Mouse (Mus musculus) G1E (cell line): ENCODE data around the gene Gm20767. TPM values are rescaled to one million over a fixed set of nuclear protein-coding genes. Genes with fewer than 3 reads are reported as not detected.
"Not testable (repeated sequence)": the region's sequence is repeated elsewhere in the genome, so short reads cannot be mapped to it uniquely, and the experiment has no call there.

Source experiments
- ATAC-seq: 2 replicates; pipeline ENCODE4 v1.8.0; 2016; ENCODE audit warnings: mild to moderate bottlenecking; ENCODE audit not compliant: insufficient number of reproducible peaks, poor library complexity, low FRiP score, severe bottlenecking; ENCODE audit errors: extremely low read depth
- DNase-seq: peaks from one replicate; pipeline ENCODE4 v3.0.0; 2012; ENCODE audit warnings: low spot score
- H3K27me3 ChIP-seq: 2 replicates; pipeline ENCODE4 v1.6.1; 2012; ENCODE audit warnings: mild to moderate bottlenecking, low read length, inconsistent platforms; ENCODE audit not compliant: insufficient read depth
- H3K36me3 ChIP-seq: replicated peaks from 2 replicates; pipeline ENCODE3; 2012; ENCODE audit warnings: mild to moderate bottlenecking, inconsistent platforms
- H3K4me1 ChIP-seq: 2 replicates; pipeline ENCODE4 v1.6.1; 2012; ENCODE audit warnings: low read depth, low read length, inconsistent platforms, mixed read lengths; ENCODE audit not compliant: insufficient read depth
- H3K4me3 ChIP-seq: 2 replicates; pipeline ENCODE4 v1.5.1; 2012; ENCODE audit warnings: low read depth, mild to moderate bottlenecking, inconsistent platforms, low read length, moderate library complexity, mixed read lengths
- H3K9me3 ChIP-seq: replicated peaks from 2 replicates; pipeline ENCODE4 v1.6.1; 2012; ENCODE audit warnings: inconsistent platforms
- polyA plus RNA-seq: library from polyadenylated mRNA; stranded (reverse); fragments of >175 nt; gene quantifications from 2 replicates; pipeline ENCODE4 v1.2.3, GENCODE M21; 2012
- total RNA-seq, 2 experiments: library from RNA; stranded (forward) in 1 of 2; stranded (reverse) in 1 of 2; fragments of 200-1000 nt in 1 of 2; fragments of >200 nt in 1 of 2; fragmentation: Nextera tagmentation in 1 of 2; gene quantifications; 2 replicates each; pipeline ENCODE4 v1.2.3; 2014 to 2017

Gene Gm20767
- total RNA-seq (2014; fragmentation: Nextera tagmentation) (not detected in 2 replicates), total RNA-seq (2017) (0.41 TPM in 1 of 2 replicates, not detected in the other), polyA plus RNA-seq (not detected in 2 replicates)

DNA sequence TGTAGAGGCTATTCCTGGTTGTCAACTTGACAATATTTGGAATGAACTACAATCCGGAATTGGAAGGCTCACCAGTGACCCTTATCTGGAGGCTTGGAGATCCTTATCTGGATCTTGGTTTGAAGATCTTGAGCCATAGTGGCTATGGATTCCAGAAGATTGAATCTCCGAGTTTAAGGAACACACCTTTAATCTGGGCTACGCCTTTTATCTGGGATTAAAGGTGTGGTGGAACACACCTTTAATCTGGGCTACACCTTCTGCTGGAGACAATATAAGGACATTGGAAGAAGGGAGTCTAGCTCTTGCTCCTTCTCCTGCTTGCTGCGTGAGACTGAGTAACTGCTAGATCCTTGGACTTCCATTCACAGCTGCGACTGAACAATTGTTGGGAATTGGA, at the start of gene Gm20767:
Gm20767 (plus strand) TSS at position 301 of the 400 bp plus-strand sequence.
- H3K9me3 ChIP-seq, DNase-seq, ATAC-seq: not testable (repeated sequence)

DNA sequence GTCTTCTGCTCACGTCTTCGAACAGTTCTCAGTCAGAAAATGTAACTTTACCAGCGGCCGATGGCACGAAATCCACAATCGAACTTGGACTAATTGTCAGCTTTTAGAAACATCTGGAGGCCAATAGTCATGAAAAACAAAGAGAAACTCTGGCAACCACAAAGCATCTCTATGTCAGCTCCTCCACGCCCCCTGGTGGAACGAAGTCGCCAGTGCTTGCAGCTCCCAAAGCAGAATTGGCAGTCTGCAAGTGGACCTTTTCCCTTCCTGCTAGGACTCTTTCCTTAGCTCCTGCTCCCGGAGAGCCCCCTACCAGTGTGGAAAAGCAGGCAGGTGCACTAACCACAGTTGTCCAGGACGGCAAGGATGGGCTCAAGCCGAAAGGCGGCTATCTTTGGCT, 47.1 kb upstream of the Gm20767 start:
- not testable (repeated sequence) for H3K27me3 ChIP-seq, H3K9me3 ChIP-seq, H3K4me1 ChIP-seq, H3K36me3 ChIP-seq, H3K4me3 ChIP-seq, DNase-seq
- ATAC-seq, result 0 out of 2 replicates have a peak, but pooled peaks have one; percentile 22

More for the DNA sequence above, at the start of gene Gm20767:
- not testable (repeated sequence) for H3K27me3 ChIP-seq, H3K36me3 ChIP-seq, H3K4me3 ChIP-seq, H3K4me1 ChIP-seq

DNA sequence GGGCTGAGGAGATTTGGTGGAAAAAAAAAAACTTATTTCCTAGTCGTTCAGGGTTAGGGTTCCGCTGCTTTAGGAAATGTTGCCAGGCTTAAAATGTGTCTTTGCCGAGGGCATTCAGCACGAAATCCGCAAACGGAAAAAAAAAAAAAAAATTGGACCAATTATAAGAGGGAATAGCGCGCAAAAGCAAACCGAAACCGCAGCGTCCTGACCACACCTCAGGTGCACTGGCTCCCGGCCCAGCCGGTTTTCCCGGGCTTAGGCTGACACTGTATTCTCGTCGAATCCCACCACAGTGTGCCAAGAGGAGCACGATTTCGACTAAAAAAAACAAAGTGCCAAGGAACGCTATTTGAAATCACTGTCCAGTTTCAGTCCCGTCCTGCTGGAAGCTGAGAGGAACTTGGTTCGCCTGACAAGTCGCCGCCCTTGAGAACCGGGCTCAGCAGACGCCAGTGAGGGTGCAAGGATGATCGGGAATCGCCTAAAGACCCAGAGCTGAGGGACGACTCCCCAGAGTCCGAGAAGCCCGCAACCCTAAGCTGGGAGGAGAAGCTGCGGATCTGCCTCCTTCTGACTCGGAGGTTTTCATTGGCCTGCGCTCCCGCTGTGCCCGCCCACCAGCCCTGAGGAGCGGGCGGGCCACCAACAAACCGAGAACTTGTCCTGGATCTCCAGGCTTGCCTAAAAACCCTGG, 43.7 kb upstream of the Gm20767 start:
- not testable (repeated sequence) for DNase-seq, H3K27me3 ChIP-seq, H3K36me3 ChIP-seq, H3K4me3 ChIP-seq, H3K9me3 ChIP-seq, ATAC-seq, H3K4me1 ChIP-seq

DNA sequence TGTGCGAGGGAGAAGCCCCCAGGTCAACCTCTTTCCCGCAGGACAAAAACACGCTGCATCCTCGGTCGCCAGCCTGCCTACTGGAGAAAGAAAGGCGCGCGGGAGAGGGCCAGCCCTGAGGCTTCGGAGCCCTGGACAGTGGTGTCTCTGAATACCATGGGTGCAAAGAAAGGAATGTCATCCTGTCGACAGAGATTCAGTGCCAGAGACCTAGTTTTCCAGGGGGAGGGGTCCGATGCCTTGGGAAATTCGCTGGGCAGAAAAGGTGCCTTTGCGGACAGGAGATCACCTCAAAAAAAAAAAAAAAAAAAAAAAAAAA, 43.1 kb upstream of the Gm20767 start:
- not testable (repeated sequence) for H3K27me3 ChIP-seq, DNase-seq, H3K4me3 ChIP-seq, H3K36me3 ChIP-seq, ATAC-seq, H3K9me3 ChIP-seq, H3K4me1 ChIP-seq

DNA sequence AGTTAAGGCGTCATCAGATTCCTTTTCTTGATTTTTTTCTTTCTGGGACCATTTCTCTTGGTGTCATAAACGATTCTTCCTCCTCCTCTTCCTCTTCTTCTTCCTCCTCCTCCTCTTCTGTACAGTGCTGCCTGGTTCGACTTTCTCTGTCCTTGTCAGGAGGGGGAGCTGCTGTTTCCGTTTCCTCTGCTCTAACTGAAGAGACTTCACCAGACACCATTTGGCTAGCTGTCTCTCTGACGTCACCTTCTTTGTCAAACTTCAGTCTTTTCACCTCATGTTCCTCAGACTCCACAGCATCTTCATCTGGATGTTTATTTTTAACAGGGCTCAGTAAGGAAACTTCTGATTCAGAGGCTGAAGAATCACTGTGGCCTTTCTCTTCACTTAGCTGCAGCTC, 40.7 kb upstream of the Gm20767 start:
- not testable (repeated sequence) for H3K4me3 ChIP-seq, H3K9me3 ChIP-seq, H3K27me3 ChIP-seq, H3K4me1 ChIP-seq, DNase-seq, H3K36me3 ChIP-seq, ATAC-seq

DNA sequence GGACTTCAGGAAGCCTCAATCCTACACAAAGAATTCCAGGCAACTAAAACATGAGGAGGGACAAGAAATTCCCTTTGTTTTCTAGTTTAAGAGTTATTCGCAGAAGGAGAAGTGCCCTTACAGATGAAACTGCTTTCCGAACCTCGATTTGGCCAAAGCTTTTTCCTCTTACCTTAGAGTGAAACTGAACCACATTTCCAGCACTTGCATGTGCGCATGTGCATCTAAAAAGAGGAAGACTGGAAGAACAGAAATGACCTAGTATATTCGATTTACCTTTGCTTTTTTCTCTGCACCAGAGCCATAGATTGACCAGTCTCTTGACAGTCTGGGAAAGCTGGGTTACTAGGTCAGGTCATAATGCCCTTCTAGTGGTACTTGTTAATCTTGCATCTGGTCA, 33.5 kb upstream of the Gm20767 start:
- not testable (repeated sequence) for H3K4me3 ChIP-seq, H3K36me3 ChIP-seq, H3K4me1 ChIP-seq, H3K27me3 ChIP-seq, H3K9me3 ChIP-seq, DNase-seq, ATAC-seq

DNA sequence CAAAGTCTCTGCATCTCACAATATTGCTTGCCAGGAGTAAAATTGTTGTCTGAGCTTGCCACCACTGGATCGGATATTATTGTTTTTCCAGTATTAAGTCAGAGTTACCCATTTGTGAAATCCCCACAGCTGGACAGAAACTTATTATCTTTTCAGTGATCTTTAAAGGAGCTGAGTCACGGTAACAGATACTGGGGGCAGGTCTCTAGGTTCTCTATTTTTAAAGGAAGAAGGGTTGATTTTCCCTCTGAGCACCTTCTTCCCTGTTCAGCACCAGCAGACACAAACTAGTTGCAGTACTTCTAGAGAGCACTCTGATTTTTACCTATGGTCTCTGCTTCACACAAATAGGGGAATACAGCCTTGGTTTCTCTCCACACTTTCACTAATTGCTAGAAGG, 33.0 kb upstream of the Gm20767 start:
- H3K4me1 ChIP-seq, H3K36me3 ChIP-seq, H3K4me3 ChIP-seq, DNase-seq, H3K9me3 ChIP-seq, ATAC-seq, H3K27me3 ChIP-seq: not testable (repeated sequence)

DNA sequence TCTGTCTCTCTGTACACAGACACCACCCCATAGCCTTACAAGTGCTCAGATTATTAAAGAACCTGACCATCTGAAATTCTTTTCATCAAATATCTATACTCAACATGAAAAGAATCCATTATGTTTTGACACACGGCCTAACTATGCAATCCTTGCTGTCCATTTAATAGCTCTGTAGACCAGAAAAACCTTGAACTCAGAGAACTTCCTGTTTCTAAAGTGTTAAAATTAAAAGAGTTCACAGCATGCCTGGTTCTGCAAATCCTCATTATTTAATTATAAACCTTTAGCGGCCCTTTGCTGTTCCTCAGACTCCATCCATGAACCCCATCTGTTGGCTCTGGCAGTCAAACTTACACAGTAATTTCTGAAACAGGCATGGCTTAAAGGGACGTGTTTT, 2.3 kb downstream of the Gm20767 start:
- ATAC-seq, result not testable (repeated sequence)

DNA sequence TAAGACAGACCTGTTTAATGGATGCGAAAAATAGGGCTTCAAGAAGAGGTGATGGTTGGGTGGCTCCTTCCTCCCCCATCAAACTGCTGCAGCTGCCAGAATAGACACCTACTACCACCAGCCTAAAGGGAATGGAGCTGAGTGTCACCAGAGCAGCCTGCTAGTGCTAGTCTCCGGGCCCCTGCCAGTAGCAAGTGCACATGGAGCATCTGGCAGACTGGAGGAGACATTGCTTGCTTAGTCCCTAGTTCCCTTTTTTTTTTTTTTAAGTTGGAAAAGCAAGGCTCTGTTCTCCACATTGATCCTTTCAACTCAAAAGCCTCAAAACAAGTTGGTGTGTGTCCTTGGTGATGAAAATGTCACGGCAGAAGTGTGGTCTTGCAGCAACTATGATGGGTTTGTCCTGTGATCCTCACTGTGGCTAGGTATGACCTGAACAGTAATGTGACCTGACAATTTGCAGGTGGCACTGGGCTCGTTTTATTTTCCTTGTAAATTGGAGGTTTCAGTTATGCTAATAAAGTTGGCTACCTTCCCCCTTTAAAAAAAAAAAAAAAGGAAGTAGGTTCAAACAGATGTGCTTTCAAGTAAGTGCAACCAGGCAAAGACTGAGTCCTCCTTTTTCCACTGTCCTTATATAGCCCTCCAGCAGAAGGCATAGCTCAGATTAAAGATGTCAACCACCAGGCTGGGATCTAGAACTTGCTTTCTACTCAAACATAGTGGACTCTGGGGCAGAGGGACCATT, 9.8 kb downstream of the Gm20767 start:
- H3K27me3 ChIP-seq, H3K36me3 ChIP-seq, H3K9me3 ChIP-seq, H3K4me1 ChIP-seq, H3K4me3 ChIP-seq, DNase-seq, ATAC-seq: not testable (repeated sequence)

More for the DNA sequence above, 2.3 kb downstream of the Gm20767 start:
- not testable (repeated sequence) for H3K9me3 ChIP-seq, H3K27me3 ChIP-seq, H3K4me1 ChIP-seq, DNase-seq, H3K36me3 ChIP-seq, H3K4me3 ChIP-seq

DNA sequence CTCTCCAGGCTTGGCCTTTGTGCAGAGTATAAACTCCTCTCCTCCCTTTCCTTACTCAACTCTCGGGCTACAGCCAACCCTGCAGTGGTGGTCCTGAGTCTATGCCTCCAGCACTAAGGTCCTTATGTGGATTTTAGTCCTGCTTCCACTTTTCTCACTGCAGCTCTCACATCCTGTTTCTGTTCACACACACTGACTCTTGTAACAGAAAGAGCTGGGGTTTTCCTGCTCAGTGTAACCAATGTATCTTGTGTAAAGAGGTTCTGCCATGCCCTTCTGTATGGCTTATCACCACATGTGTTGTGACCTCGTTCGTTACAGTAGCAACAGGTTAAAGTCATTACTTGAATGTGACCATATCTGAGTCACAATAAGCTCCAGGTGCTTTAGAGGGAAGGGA, 10.5 kb downstream of the Gm20767 start:
- not testable (repeated sequence) for H3K4me3 ChIP-seq, H3K36me3 ChIP-seq, H3K4me1 ChIP-seq, DNase-seq, ATAC-seq, H3K27me3 ChIP-seq, H3K9me3 ChIP-seq

DNA sequence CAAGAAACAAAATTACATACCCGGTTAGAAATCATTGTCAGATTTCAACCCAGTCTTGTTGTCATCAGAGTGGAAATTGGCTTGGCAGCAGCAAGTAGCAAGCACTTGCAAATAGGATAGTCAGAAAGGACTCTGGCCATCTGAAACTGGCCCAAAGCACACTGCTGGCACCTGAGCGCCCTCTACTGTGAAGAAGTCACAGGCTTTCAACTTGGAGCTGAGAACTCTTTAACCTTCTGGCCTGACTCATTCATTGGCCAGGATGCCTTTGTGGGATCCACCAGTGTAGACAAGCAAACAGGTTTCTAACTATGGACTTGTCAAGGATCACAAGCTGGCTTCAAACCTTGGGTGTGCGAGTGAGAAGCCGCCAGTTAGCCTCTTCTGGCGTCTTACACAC, 28.3 kb downstream of the Gm20767 start:
- not testable (repeated sequence) for DNase-seq, H3K27me3 ChIP-seq, H3K9me3 ChIP-seq, H3K36me3 ChIP-seq, H3K4me1 ChIP-seq, H3K4me3 ChIP-seq, ATAC-seq

DNA sequence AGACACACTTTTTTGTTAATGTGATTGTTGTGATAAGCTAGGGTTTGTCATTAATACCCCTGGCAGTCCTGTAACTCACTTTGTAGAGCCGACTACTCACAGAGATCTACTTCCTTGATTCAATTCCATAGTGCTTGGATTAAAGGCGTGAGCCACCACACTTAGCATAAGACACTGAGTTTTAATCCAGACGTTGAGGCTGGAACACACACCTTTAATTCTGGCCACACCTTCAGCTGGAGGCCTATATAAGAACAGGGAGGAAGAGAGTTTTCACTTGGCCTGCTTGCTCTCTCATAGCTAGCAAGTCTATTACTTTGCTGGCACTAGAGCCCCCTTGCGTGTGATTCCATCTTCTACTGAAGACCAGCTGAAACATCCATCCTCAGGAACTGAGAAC, 32.1 kb downstream of the Gm20767 start, which contains the start of gene Gm21818:
Gm21818 (plus strand) TSS at position 301 of the 400 bp plus-strand sequence.
- not testable (repeated sequence) for H3K4me1 ChIP-seq, H3K36me3 ChIP-seq, H3K4me3 ChIP-seq, H3K9me3 ChIP-seq, DNase-seq, ATAC-seq, H3K27me3 ChIP-seq
